Mouse (Mus musculus): ENCODE data around the gene Mlxip.

GRCm38 (mm10) chr5:123382686-123383085 is 11.9 kb upstream of the Mlxip start:
- no peak for TF ChIP-seq CTCF (IDR thresholded peaks at IDR 0.05; ENCODE audit: borderline replicate concordance, insufficient read depth, low read length)
- TF ChIP-seq POLR2A (IDR thresholded peaks at IDR 0.05; ENCODE audit: low read depth, low read length), result no peak
